Mouse (Mus musculus): ENCODE results near the gene Ccdc42.

GRCm38 (mm10) chr11:68547484-68547883 lies 39.3 kb upstream of the Ccdc42 start:
- TF ChIP-seq CTCF (IDR thresholded peaks at IDR 0.05; ENCODE audit: low read depth, low read length) (no peak), GATA1 (IDR thresholded peaks at IDR 0.05; ENCODE audit: borderline replicate concordance, low read length) (no peak), TAL1 (conservative IDR thresholded peaks at IDR 0.05; ENCODE audit: low read depth, low read length) (no peak), POLR2AphosphoS5 (IDR thresholded peaks at IDR 0.05; ENCODE audit: insufficient replicate concordance, low read depth, low read length) (no peak), GATA2 (IDR thresholded peaks at IDR 0.05; ENCODE audit: borderline replicate concordance, low read depth, low read length) (no peak)
